Mouse (Mus musculus): ENCODE results near the gene Kcnt2.

DNA sequence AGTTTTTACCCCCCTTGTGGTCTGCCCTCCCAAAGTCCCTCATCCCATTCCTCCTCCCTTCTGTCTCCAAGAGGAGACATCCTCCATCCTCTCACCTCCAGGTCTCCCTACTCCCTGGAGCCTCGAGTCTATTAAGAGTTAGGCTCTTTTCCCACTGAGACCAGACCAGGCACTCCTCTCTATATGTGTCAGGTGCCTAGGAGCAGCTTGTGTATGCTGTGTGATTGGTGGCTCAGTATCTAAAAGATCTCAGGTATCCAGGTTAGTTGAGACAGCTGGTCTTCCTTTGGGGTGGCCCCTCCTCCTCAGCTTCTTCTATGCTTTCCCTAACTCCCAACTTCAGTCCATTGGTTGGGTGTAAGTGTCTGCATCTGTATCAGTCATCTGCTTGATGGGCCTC is 186.1 kb downstream of the Kcnt2 start:
- TF ChIP-seq RCOR1 (conservative IDR thresholded peaks at IDR 0.05; ENCODE audit: low read depth, low read length) (no peak), CTCF (conservative IDR thresholded peaks at IDR 0.05 in 1 of 2, IDR thresholded peaks at IDR 0.05 in 1 of 2; ENCODE audit: low read depth in 2 of 2, low read length in 2 of 2) (no peak), MAFK (IDR thresholded peaks at IDR 0.05; ENCODE audit: insufficient replicate concordance, low read length) (no peak), NRF1 (IDR thresholded peaks at IDR 0.05; ENCODE audit: low read depth, low read length) (no peak), POLR2A (IDR thresholded peaks at IDR 0.05; ENCODE audit: low read depth, low read length) (no peak), EP300 (IDR thresholded peaks at IDR 0.05; ENCODE audit: low read length) (no peak), USF2 (conservative IDR thresholded peaks at IDR 0.05; ENCODE audit: low read depth, low read length) (no peak), RAD21 (IDR thresholded peaks at IDR 0.05; ENCODE audit: low read depth, low read length) (no peak), MYC (IDR thresholded peaks at IDR 0.05; ENCODE audit: low read depth, low read length) (no peak), JUND (conservative IDR thresholded peaks at IDR 0.05; ENCODE audit: low read depth, low read length) (no peak), HCFC1 (IDR thresholded peaks at IDR 0.05; ENCODE audit: low read depth, low read length) (no peak), ZKSCAN1 (IDR thresholded peaks at IDR 0.05; ENCODE audit: borderline replicate concordance, low read depth, low read length) (no peak), TCF12 (IDR thresholded peaks at IDR 0.05; ENCODE audit: low read depth, low read length) (no peak)

Measured in CH12.LX (cell line).